In genomic region chr19:8821146-8821545, GRCm38 (mm10) we compare ENCODE assay signal across 8 mouse cellular contexts. TPM values are rescaled to one million over a fixed set of nuclear protein-coding genes. Genes with fewer than 3 reads are reported as not detected.
A peak's percentile ranks its signal among the peaks of the same experiment; 100 is the strongest.
DNase-seq lines count a peak whose midpoint lies in the region; ATAC-seq lines count a peak whose summit lies in the region.

No protein-coding gene starts in this region.

- WGBS in embryonic facial prominence, embryonic 14.5 days: under 1% methylated on average over 7 of the region's 7 CpGs
- WGBS in kidney, embryonic 15.5 days: under 1% methylated on average over 7 of the region's 7 CpGs

- peak overlapping the region; percentile 99; the same call in 1 of the 2 replicates for H3K27ac ChIP-seq in embryonic facial prominence, embryonic 14.5 days (replicated peaks; ENCODE audit: low read depth, low read length)
- peak overlapping the region; percentile 100 for H3K27ac ChIP-seq in kidney, embryonic 15.5 days

- peaks cover 26% of the 10 kb centered on the region for H3K4me1 ChIP-seq in embryonic facial prominence, embryonic 14.5 days (ENCODE audit: control insufficient read depth, insufficient read depth, low read length)
- H3K4me1 ChIP-seq in kidney, embryonic 15.5 days: peaks cover 35% of the 10 kb centered on the region

- H3K4me3 ChIP-seq in embryonic facial prominence, embryonic 14.5 days (ENCODE audit: low read depth, low read length): peak overlapping the region; percentile 97
- H3K4me3 ChIP-seq in kidney, embryonic 15.5 days (replicated peaks): peak overlapping the region; percentile 88

- ATAC-seq in embryonic facial prominence, embryonic 14.5 days (ENCODE audit: low read depth): no peak
- ATAC-seq in kidney, embryonic 15.5 days (replicated peaks; ENCODE audit: low FRiP score): no peak
- ATAC-seq in frontal cortex, adult (ENCODE audit: low TSS enrichment): no peak

- H3K9me3 ChIP-seq in embryonic facial prominence, embryonic 14.5 days (ENCODE audit: control insufficient read depth, low read length): no peaks in the 10 kb centered on the region
- H3K9me3 ChIP-seq in kidney, embryonic 15.5 days (replicated peaks): no peaks in the 10 kb centered on the region

- peak; percentile 54 for DNase-seq in kidney, adult 11 months
- no peak for DNase-seq in kidney, postnatal 10 days
- DNase-seq in embryonic facial prominence, embryonic 14.5 days (ENCODE audit: low spot score): no peak
- peak; percentile 35 for DNase-seq in naive thymus-derived CD4-positive, alpha-beta T cell, adult 2 months (ENCODE audit: low read depth)
- DNase-seq in adipocyte (ENCODE audit: low spot score): no peak
- no peak for DNase-seq in ovary, postnatal 36 days (ENCODE audit: low spot score)

- H3K36me3 ChIP-seq in embryonic facial prominence, embryonic 14.5 days (ENCODE audit: control insufficient read depth, insufficient read depth, low read length): peaks cover 44% of the 10 kb centered on the region
- peaks cover 46% of the 10 kb centered on the region for H3K36me3 ChIP-seq in kidney, embryonic 15.5 days

- H3K27me3 ChIP-seq in embryonic facial prominence, embryonic 14.5 days (replicated peaks; ENCODE audit: control insufficient read depth, insufficient read depth, low read length): no peaks in the 10 kb centered on the region
- H3K27me3 ChIP-seq in kidney, embryonic 15.5 days: no peaks in the 10 kb centered on the region

- H3K4me2 ChIP-seq in embryonic facial prominence, embryonic 14.5 days (ENCODE audit: low read depth, low read length): peak overlapping the region; percentile 92
- H3K4me2 ChIP-seq in kidney, embryonic 15.5 days: peak overlapping the region; percentile 88

- peak overlapping the region; percentile 96 for H3K9ac ChIP-seq in embryonic facial prominence, embryonic 14.5 days (ENCODE audit: low read depth, low read length)
- peak overlapping the region; percentile 99 for H3K9ac ChIP-seq in kidney, embryonic 15.5 days

RNA-seq across cellular contexts. Expression of gene Hnrnpul2, which starts 1.3 kb away (rescaled TPM):
- 7.8 and 9.2 TPM in 2 replicates for polyA plus RNA-seq in embryonic facial prominence, embryonic 14.5 days (2014; fragmentation: Nextera tagmentation; extraction: Ambion mirVana)
- 5.6 and 6.4 TPM in 2 replicates for polyA plus RNA-seq in kidney, embryonic 15.5 days (2015; fragmentation: Nextera tagmentation; extraction: Ambion mirVana)

RNA-seq across cellular contexts. Expression of gene Ttc9c, which starts 2.0 kb away (rescaled TPM):
- 38.4 and 40.8 TPM in 2 replicates for polyA plus RNA-seq in embryonic facial prominence, embryonic 14.5 days (2014; fragmentation: Nextera tagmentation; extraction: Ambion mirVana)
- 61.7 and 62.7 TPM in 2 replicates for polyA plus RNA-seq in kidney, embryonic 15.5 days (2015; fragmentation: Nextera tagmentation; extraction: Ambion mirVana)

RNA-seq across cellular contexts. Expression of gene AC129217.1, which starts 8.4 kb away (rescaled TPM):
- not detected in 2 replicates for polyA plus RNA-seq in embryonic facial prominence, embryonic 14.5 days (2014; fragmentation: Nextera tagmentation; extraction: Ambion mirVana)
- polyA plus RNA-seq in kidney, embryonic 15.5 days (2015; fragmentation: Nextera tagmentation; extraction: Ambion mirVana): not detected in 2 replicates

RNA-seq across cellular contexts. Expression of gene Bscl2, which starts 16.1 kb away (rescaled TPM):
- 44.9 and 47.3 TPM in 2 replicates for polyA plus RNA-seq in embryonic facial prominence, embryonic 14.5 days (2014; fragmentation: Nextera tagmentation; extraction: Ambion mirVana)
- 52.1 and 58.1 TPM in 2 replicates for polyA plus RNA-seq in kidney, embryonic 15.5 days (2015; fragmentation: Nextera tagmentation; extraction: Ambion mirVana)

RNA-seq across cellular contexts. Expression of gene Gng3, which starts 17.8 kb away (rescaled TPM):
- polyA plus RNA-seq in embryonic facial prominence, embryonic 14.5 days (2014; fragmentation: Nextera tagmentation; extraction: Ambion mirVana): 22.2 and 24.6 TPM in 2 replicates
- polyA plus RNA-seq in kidney, embryonic 15.5 days (2015; fragmentation: Nextera tagmentation; extraction: Ambion mirVana): 4.8 and 8.5 TPM in 2 replicates

Comparison
In these comparisons a context has a peak if more than half of its experiments do, and no peak if none do; other contexts are left out.
1. DNase-seq: peak in kidney, adult 11 months (single experiment) and naive thymus-derived CD4-positive, alpha-beta T cell, adult 2 months (single experiment); none in kidney, postnatal 10 days (single experiment), embryonic facial prominence, embryonic 14.5 days (single experiment), adipocyte (single experiment) and ovary, postnatal 36 days (single experiment).